Mouse (Mus musculus) layer of hippocampus, adult 9-10 months (tissue): ENCODE results near the gene Banp.

Experiments used
- DNase-seq: peaks from one replicate; pipeline ENCODE4 v3.0.0; 2022; ENCODE audit warnings: low spot score

Gene Banp

DNA sequence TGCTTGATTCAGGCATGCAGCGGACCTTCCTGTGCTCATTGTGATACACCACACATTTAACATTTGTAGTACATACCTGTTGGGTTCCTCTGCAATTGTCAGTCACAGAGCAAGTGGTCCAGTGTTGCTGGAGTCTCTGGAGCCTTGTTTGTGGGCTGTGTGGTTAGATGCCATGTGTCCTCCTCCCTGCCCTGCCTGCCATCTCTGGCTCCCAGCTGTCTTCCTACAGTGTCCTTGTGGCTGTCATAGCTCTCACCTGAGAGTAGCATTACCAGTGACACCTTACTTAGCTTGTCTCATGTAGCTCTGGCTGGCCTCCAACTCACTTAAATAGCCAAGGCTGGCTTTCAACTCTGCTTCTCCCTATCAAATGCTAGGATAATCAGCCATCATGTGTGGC lies 69.6 kb downstream of the Banp start:
- DNase-seq = no peak

DNA sequence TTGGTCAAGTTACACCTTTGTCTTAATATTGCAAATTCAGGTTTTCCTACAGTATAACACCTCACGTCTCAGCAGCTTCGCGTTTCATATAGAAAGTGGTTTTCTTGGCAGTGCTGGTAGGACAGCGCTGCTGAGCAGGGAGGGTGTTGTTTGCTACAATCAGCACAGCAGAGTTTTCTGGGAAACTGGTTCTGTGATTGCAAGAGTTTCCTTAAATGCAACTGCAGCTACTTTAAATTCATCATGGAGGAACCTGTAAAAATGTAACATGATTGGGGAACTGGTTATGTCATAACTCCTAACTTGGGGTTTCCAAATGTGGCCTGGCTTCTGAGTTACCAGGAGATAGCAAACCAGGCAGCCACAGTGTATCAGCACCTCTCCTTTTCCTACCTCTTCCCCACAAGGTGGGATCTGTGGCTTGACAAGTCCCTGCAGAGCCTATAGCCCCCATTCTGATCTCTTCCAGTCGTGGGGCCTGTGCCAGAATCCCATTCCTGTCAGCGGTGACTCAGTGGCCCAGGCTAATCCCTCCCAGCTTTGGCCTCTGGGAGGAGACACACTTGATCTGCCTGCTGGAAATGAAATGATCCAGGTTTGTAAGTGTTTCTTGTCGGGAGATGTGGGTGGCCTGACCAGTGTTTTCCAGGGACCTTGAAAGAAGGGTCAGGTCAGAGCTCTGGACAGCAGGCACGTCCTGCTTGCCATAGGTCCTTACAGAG lies 70.7 kb downstream of the Banp start:
- DNase-seq = no peak

- DNase-seq = no peak
Measured at GRCm38 (mm10) chr8:122021725-122022124, 72.2 kb downstream of the Banp start.

GRCm38 (mm10) chr8:122022274-122022673 lies 72.7 kb downstream of the Banp start:
- no peak for DNase-seq

DNA sequence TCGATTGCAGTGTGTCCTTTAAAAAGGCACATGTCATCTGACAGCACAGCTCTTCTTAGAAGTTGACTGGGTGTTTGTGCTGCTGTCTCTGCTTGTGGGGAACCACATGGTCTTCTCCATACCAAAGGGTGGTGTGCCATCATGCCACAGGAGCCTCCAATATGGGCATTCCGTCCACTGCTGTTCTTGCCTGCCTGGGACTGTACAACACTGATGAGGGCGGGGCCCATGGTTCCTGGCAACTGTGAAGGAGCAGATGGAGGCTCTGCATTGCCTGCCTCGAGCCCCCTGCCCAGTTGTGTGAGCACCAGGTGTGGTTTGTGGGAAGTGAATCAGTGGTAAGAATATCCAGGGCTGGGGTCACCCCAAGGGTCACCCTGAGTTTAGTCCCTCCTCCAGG lies 73.2 kb downstream of the Banp start:
- no peak for DNase-seq

GRCm38 (mm10) chr8:122025546-122025945 lies 76.0 kb downstream of the Banp start:
- DNase-seq = no peak

DNA sequence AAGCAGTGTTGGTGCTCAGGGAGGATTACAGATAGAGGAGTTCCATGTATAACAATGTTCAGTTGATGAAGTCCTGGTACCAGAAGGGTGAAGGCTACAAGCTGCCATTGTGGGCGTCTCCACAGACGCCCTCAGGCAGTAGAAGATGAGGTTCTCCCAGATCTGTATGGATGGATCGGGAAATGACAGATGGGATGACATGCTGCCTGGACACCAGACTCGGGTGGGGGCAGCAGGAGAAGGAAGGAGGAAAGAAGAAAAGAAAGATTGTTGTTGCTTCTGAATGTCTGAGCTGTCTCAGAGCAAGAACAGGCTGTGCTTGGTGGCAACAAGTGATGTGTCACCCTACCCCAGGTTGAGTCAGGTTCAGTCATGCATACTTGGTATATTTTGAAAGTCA lies 78.6 kb downstream of the Banp start:
- no peak for DNase-seq

GRCm38 (mm10) chr8:122030965-122031364 lies 81.4 kb downstream of the Banp start:
- DNase-seq = no peak

- DNase-seq = no peak
Measured at GRCm38 (mm10) chr8:122032741-122033140, 83.2 kb downstream of the Banp start.

DNA sequence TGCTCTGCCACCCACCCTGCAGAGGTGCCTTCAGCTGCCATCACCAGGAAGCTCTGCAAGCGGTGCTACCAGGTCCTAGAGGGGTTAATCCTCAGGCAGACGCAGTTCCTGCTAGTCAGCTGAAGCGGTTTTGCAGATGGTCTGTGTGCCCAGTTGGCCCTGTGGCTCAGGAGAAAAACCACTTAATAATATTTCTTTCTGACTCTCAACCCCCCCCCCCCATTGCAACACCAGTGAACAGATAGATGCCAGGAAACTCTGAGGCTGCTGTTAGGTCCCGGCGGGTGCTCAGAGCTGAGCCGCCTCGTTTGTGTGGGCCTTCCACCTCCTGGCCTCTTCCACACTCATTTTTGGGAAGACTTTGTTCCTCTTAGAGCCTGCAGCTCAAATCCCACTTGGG lies 86.0 kb downstream of the Banp start:
- no peak for DNase-seq

GRCm38 (mm10) chr8:122036325-122036724 lies 86.8 kb downstream of the Banp start:
- no peak for DNase-seq

DNA sequence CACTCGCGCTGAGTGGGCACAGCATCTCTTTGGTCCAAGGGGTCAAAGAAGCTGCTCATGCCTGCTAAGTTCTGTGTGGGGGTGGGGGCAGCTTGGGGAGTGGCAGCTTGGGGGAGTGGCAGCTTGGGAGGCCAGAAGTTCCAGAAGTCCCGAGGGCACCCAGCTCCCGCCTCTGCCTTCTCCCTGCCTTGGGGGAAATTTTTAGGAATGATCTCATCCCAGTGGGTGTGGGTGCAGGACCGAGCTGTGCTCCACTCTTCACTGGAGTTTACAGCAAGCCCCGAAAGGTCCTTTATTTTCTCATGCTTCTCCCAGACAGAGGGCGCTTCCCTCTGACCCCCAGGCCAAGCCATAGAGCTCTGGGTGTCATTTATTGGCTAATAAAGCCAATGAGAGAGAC lies 87.7 kb downstream of the Banp start:
- DNase-seq = no peak

- no peak for DNase-seq
Measured at GRCm38 (mm10) chr8:122038076-122038475, 88.5 kb downstream of the Banp start.

DNA sequence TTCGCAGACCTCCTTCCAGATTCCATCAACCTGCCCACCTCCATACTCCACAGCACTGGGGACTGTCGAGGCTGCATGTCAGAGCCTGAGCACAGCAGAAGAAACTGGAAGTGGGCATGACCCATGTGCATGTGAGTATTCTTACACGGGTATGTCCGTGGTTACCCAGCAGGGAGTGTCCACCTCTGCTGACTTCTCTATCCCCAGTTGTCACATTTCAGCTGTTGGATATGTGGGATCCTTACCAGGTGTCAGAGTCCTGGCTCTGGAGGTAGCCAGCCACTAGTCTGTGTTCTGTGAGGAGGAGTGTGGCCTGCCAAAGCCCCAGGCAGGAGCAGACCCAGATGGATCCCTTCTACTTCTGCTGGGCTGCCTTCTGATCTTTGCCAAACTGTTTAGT lies 89.9 kb downstream of the Banp start:
- DNase-seq = no peak

- no peak for DNase-seq
Measured at GRCm38 (mm10) chr8:122047206-122047870, 97.8 kb downstream of the Banp start.

DNA sequence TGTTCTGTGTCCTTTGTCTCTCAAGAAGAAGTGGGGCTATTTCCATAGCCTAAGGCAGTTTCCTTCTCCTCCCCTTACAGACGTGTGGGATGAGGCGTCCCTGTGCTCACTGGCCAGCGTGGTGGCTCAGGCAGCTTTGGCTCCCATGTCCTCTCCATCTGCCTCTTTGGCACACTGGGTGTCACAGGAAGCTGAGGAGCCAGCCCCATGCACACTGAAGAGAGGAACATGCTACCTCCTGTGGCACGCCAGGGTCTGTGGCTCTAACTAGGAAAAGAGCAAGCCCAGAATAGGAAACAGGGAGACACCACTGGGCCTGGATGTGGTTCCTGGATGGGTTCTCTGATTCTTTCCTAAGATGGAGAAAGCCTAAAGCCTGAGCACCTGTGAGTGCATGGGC lies 99.7 kb downstream of the Banp start:
- no peak for DNase-seq

DNA sequence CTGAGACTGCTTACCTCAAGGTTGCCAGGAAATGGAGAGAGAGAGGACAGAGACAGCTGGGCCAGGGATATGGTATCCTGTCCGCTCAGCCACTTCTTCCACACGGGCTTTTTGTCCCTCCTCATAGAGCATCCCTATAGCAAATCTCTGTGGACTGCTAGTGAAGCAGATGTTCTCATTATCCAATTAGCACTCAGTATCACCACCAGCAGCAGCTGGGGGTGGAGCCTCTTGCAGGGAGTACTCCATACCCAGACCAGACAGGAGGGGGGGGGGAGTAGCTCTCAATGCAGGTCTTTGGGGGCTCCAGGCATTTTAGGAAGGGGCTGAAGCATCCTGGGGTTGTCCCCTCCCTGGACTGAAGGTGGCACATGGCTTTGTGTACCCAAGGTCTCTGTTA lies 100.4 kb downstream of the Banp start:
- no peak for DNase-seq

DNA sequence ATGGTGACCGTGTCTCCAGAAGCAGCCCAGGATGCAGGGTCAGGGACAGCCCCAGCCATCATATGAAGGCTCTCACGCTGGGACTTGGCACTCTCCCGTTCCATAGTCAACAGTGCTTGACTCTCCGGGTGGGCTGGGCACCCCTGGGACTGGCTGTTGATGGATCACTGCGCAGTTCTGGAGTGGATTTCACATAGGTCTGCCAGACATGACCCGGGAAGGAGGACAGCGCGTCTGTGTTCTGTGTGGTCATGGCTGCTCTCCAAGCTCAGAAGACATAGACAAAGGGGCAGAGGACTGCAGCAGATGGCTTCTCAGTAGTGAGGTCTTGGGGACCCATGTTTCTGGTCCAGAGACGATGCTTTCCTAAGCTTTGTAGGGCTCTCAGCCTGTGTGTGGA lies 101.1 kb downstream of the Banp start:
- DNase-seq = no peak

DNA sequence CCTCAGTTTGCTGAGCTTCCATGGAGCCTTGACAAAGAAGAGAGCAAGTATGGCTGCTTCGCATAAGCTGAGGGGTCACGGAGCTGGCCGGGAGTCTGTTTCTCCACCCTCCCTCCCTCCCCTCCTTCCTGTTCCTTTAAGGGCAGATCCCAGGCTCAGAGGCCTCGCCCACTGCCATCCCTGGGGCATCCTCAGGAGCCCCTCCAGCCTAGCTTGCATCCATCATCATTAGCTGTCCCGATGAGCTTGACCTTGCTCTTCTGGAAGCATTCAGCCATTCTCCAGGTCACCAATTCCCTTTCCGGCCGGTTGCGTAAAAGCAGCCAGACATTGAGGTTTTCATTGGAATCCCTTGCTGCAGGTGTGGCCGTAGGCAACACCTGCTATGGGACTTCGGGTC lies 105.8 kb downstream of the Banp start:
- DNase-seq = no peak

- DNase-seq = no peak
Measured at GRCm38 (mm10) chr8:122056113-122056512, 106.6 kb downstream of the Banp start.

DNA sequence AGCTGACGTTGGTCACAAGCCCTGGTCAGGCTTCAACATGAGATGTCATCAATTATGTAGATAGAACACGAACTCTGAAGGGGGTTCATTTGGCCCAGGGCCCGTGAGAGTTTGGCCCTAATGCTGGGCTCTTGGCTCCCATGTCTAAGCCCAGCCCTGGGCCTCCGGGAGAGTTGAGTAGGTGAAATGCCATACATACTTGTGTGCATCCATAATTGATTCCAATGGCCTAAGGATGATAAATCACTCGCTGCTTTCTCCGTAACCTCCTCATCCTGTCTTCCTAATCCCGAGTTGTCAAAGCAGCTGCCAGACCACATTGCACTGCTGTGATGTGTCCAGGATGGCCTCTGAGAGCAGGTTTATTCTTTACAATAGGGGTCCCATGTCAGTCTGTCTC lies 107.3 kb downstream of the Banp start:
- no peak for DNase-seq

GRCm38 (mm10) chr8:122058510-122058909 lies 109.0 kb downstream of the Banp start:
- DNase-seq = no peak

DNA sequence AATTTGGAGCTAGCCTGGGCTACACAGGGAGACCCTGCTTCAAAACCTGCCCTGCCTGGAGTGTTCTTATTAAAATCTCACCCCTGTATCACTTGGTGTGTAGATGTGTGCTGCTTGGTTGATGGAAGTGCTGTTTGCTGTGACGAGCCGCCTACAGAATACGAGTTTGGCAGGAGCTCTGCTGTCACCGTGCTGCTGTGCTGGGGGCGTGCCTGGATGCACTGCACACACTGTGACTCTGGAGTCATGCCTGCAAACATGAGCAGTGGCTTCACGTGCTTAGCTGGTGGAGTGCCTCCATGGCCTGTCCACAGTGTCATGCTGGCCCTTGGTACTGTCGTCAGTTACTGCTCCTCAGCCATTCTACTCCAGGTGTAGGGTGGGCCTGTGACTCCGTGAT lies 109.4 kb downstream of the Banp start:
- peak; percentile 21 for DNase-seq
